Mouse (Mus musculus) limb, embryonic 12.5 days (tissue): Measurements from ENCODE around the gene Tango2. TPM values are rescaled to one million over a fixed set of nuclear protein-coding genes. Genes with fewer than 3 reads are reported as not detected.
A peak's percentile ranks its signal among the peaks of the same experiment; 100 is the strongest.

Experiments
- ATAC-seq: fragments of 200-750 bp; cut with Nextera tagmentation; 2 replicates; pipeline ENCODE4 v1.8.0; 2017; ENCODE audit warnings: low read depth, moderate TSS enrichment; ENCODE audit not compliant: insufficient number of reproducible peaks, insufficient read depth, low FRiP score, low TSS enrichment
- H3K27ac ChIP-seq: fragments of 300-500 bp; sonication (generic); 2 replicates; pipeline ENCODE4 v1.5.1; 2016; ENCODE audit warnings: mild to moderate bottlenecking, moderate library complexity
- H3K27me3 ChIP-seq: fragments of 300-500 bp; sonication (generic); 2 replicates; pipeline ENCODE4 v1.6.1; 2016; ENCODE audit warnings: mild to moderate bottlenecking, moderate library complexity
- H3K36me3 ChIP-seq: fragments of 300-500 bp; sonication (generic); 2 replicates; pipeline ENCODE4 v1.6.1; 2016; ENCODE audit warnings: mild to moderate bottlenecking, moderate library complexity
- H3K4me1 ChIP-seq: fragments of 300-500 bp; sonication (generic); replicated peaks from 2 replicates; pipeline ENCODE4 v1.6.1; 2016
- H3K4me2 ChIP-seq: fragments of 300-500 bp; sonication (generic); 2 replicates; pipeline ENCODE4 v1.6.1; 2016; ENCODE audit warnings: mild to moderate bottlenecking, moderate library complexity
- H3K4me3 ChIP-seq: fragments of 300-500 bp; sonication (generic); replicated peaks from 2 replicates; pipeline ENCODE4 v1.5.1; 2016; ENCODE audit warnings: mild to moderate bottlenecking
- H3K9ac ChIP-seq: fragments of 300-500 bp; sonication (generic); replicated peaks from 2 replicates; pipeline ENCODE4 v1.6.1; 2016; ENCODE audit warnings: mild to moderate bottlenecking, moderate library complexity
- H3K9me3 ChIP-seq: fragments of 300-500 bp; sonication (generic); 2 replicates; pipeline ENCODE4 v1.6.1; 2016; ENCODE audit warnings: mild to moderate bottlenecking, moderate library complexity
- WGBS: fragments of 180-500 bp; shearing (Covaris S2); methylation state at CpG from one replicate; pipeline ENCODE4 v1.1.7; 2016; 5-methylcytosine and 5-hydroxymethylcytosine counted together
- polyA plus RNA-seq: library from polyadenylated mRNA; unstranded; fragments of >200 nt; fragmentation: Nextera tagmentation; extraction: Ambion mirVana; gene quantifications from 2 replicates; pipeline ENCODE4 v1.2.1, GENCODE M21; 2016

Tango2 gene
- polyA plus RNA-seq, 1 experiment from 2014 or later = 21.8 TPM

DNA sequence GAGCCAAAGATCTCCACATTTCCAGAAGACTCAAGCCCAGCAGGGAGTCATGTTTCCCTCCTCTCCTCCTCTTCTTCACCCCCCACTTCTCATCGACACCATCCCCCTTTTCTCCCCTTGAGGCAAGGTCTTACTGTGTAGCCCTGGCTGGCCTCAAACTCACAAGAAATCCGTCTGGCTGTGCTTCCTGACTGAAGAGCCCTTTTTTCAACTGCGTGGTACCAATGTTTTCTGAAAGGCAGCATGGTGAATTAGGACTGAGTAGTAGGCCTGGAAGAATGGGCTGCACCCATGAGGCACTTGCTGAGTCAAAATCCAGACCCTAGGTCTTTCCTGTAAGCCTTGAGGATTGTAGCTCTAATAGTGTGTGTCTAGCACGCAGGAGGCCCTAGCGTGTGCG is 42.5 kb upstream of the Tango2 start:
- H3K4me3 ChIP-seq = no peak overlapping the region
- no peak overlapping the region for H3K9ac ChIP-seq
- H3K27ac ChIP-seq = no peak overlapping the region
- H3K36me3 ChIP-seq = no peaks in the 10 kb centered on the region
- H3K4me1 ChIP-seq = peaks cover 45% of the 10 kb centered on the region
- ATAC-seq = no peak
- H3K9me3 ChIP-seq = no peaks in the 10 kb centered on the region
- 68% methylated on average over 6 of the region's 6 CpGs for WGBS
- H3K4me2 ChIP-seq = no peak overlapping the region
- no peaks in the 10 kb centered on the region for H3K27me3 ChIP-seq

DNA sequence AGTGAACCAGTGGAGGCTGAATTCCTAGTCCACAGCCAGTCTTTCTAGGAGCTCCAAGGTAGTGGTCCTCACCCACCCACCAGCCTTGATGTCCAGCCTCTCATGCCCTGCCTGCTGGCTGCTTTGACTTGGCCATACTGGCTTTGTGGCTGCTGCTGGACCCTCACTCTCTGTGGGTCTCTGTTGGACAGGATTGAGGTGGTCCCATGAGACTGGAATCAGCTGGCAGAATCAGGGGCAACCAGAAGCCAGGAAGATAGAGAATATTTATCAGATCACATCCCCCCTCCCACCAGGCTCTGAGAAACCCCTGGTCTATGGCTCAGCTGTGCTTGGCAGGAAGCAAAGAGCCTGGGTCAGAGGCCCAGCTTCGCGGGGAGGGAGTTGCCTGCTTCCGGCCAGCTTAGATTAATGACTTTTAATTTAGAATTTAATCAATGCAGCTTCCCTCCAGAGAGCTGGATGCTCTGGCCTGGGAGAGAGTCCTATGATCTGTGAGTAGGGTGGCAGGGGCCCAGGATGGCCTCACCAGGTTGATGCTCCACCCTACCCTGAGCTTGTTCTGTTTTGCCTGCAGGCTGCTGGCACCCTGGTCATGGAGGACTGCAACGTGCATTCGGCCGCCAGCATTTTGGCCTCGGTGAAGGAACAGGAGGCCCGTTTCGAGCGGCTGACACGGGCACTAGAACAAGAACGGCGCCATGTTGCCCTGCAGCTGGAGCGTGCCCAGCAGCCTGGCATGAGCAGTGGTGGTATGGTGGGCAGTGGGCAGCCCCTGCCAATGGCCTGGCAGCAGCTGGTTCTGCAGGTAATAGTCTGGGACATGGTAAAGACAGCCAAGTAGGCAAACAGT is 40.9 kb upstream of the Tango2 start:
- Histone ChIP-seq H3K9ac (no peak overlapping the region), H3K4me1 (peaks cover 35% of the 10 kb centered on the region), H3K4me3 (no peak overlapping the region), H3K36me3 (no peaks in the 10 kb centered on the region), H3K27me3 (no peaks in the 10 kb centered on the region), H3K4me2 (no peak overlapping the region), H3K9me3 (no peaks in the 10 kb centered on the region), H3K27ac (no peak overlapping the region; the same call in 1 of the 2 replicates)
- 77% methylated on average over 14 of the region's 14 CpGs for WGBS
- ATAC-seq = no peak

DNA sequence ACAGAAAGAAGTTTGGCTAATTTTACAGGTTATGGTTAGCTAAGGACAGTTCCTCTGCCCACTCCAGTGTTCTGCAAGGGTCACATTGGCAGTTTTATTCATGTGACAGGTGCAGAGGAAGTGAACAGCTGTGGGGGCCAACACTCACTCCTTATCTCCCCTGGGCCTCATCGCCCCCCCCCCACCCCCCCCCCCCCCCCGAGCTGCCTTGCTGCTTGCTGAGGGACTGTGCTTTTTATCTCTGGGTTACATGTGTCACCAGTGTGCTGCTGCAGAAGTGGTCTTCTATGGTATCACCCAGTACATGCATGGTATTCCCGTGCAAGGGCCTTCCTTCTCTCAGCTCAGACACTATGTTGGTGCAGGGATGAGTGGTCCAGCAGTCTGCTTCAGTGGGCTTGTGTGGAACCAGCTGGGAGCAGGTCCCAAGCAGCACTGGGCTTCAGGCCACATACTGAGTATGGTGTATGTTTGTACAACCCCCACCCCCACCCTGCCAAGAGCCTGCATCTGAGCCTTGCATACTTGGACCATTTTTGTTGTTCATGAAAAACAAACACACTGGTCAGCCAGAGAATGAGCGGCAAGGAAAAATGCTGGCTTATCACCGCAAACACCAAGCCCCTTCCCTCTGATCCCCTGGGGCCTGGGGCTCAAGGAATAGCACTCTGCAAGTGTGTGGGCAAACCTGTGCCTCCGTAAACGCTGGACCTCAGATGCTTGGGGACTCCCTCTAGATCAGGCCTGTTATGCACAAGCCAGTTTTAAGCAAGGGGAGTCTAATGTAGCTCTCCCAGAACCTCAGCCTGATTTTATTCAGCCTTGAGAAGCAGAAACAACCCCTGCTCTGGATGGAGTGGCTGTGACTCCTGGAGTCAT is 40.0 kb upstream of the Tango2 start:
- Histone ChIP-seq H3K4me1 (peaks cover 31% of the 10 kb centered on the region), H3K27me3 (no peaks in the 10 kb centered on the region), H3K36me3 (no peaks in the 10 kb centered on the region), H3K4me2 (no peak overlapping the region), H3K27ac (peak overlapping the region; percentile 5; the same call in 1 of the 2 replicates), H3K9ac (no peak overlapping the region), H3K9me3 (no peaks in the 10 kb centered on the region), H3K4me3 (no peak overlapping the region)
- 59% methylated on average over 5 of the region's 7 CpGs for WGBS
- no peak for ATAC-seq

DNA sequence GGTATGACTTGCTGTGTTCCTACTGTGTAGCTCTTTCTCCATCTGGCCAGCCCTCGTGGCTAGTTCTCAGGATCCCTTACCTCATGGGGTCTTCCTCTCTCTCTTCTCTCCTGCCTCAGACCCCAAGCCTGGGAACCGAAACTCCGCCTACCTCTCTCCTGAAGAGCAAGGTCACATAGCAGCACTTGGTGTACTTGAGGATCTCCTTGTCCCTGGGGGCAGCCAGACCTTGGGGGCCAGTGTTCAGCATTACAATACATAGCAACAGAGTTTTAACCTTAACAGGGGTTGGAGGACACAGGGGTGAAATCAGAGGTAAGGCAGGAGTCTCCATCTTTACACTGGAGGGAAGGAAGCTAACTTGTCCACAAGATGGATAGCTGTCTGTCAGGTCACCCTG is 39.1 kb upstream of the Tango2 start:
- Histone ChIP-seq H3K9me3 (no peaks in the 10 kb centered on the region), H3K4me1 (peaks cover 34% of the 10 kb centered on the region), H3K9ac (no peak overlapping the region), H3K4me2 (no peak overlapping the region), H3K36me3 (no peaks in the 10 kb centered on the region), H3K4me3 (no peak overlapping the region), H3K27me3 (no peaks in the 10 kb centered on the region), H3K27ac (no peak overlapping the region)
- WGBS = 66% methylated on average over 3 of the region's 3 CpGs
- ATAC-seq = no peak

DNA sequence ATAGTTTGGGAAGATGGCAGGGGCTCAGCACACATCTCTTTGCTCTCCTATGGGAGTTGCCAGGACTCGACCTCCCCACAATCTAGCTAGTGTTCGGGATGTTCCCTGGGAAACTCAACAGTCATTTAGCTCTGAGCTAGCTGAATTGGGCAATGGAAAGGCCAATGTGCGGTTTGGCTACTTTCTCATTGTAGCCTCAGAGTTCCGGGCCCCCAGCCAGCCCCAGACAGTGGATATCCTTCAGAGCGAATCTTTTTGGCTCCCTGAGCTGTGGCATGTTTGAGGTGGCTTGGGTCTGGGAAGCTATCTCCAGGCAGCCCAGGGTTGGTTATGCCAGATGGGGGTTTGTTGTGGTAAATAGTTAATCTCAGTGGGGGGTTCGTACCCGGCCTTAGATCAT is 38.5 kb upstream of the Tango2 start:
- Histone ChIP-seq H3K9ac (no peak overlapping the region), H3K36me3 (no peaks in the 10 kb centered on the region), H3K4me2 (no peak overlapping the region), H3K9me3 (no peaks in the 10 kb centered on the region), H3K27ac (no peak overlapping the region), H3K4me3 (no peak overlapping the region), H3K4me1 (peaks cover 38% of the 10 kb centered on the region), H3K27me3 (no peaks in the 10 kb centered on the region)
- WGBS = 79% methylated on average over 7 of the region's 7 CpGs
- ATAC-seq = no peak

DNA sequence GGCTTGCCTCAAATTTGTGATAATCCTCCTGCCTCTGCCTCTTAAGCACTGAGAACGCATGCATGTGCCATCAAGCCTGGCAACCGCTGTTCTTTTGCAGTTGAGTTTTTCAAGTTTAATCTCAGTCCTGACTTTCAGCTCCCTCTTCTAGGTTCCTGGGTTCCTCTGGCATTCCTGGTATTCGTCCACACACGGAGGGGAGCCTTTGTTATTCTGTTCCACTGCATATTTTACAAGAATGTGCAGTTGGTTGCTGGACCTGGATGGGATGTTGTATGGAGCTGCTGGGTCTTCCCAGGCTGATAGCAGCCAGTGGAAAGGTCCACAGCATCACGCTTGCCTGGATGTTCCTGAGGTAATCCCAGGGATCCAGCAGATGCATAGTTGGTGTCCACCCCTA is 37.5 kb upstream of the Tango2 start:
- no peak overlapping the region for H3K4me3 ChIP-seq
- ATAC-seq = no peak
- H3K4me1 ChIP-seq = peaks cover 49% of the 10 kb centered on the region
- H3K36me3 ChIP-seq = no peaks in the 10 kb centered on the region
- H3K9me3 ChIP-seq = no peaks in the 10 kb centered on the region
- 79% methylated on average over 5 of the region's 5 CpGs for WGBS
- no peak overlapping the region for H3K9ac ChIP-seq
- no peak overlapping the region for H3K4me2 ChIP-seq
- H3K27me3 ChIP-seq = no peaks in the 10 kb centered on the region
- no peak overlapping the region for H3K27ac ChIP-seq

DNA sequence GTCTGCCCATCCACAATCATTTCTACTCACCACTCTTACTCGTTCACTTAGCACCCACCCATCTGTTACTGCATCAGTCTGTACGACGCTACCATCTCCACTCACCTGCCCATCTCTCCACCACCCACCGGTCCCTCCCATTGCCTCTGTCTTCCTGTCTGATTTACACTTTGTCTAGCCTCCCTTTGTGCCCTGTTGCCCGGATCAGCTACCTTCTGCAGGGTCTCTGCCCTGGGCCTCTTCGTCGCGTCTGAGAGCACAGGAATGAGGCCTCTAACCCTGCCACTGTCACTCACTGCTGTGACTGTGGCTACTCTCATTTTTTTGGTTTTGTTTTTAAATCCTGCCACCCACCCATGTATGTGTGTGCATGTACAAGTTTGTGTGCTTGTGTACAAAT is 36.8 kb upstream of the Tango2 start:
- Histone ChIP-seq H3K4me1 (peaks cover 55% of the 10 kb centered on the region), H3K27me3 (no peaks in the 10 kb centered on the region), H3K27ac (no peak overlapping the region), H3K4me3 (no peak overlapping the region), H3K36me3 (no peaks in the 10 kb centered on the region), H3K9me3 (no peaks in the 10 kb centered on the region), H3K9ac (no peak overlapping the region), H3K4me2 (no peak overlapping the region)
- WGBS = 79% methylated on average over 8 of the region's 8 CpGs
- no peak for ATAC-seq

DNA sequence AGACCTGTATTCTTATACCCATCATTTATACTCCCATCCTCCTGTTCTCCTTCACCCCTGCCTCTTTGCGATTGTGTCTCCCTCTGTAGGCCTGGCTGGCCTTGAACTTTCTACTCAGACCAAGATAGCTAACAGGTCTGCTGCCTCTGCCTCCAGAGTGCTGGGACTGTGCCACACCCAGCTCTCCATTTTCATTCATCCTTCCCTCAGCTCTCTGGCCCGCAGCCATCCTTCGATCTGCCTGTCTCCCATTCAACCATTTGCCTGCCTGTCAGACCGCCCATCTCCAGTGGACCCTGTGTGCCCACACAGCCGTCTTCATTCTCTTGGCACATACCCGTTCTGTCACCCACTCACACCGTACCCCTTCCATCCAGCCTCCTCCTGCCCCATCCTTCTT is 36.3 kb upstream of the Tango2 start:
- no peak for ATAC-seq
- Histone ChIP-seq H3K27ac (no peak overlapping the region), H3K27me3 (no peaks in the 10 kb centered on the region), H3K4me3 (no peak overlapping the region), H3K9ac (no peak overlapping the region), H3K9me3 (no peaks in the 10 kb centered on the region), H3K4me2 (no peak overlapping the region), H3K4me1 (peaks cover 54% of the 10 kb centered on the region), H3K36me3 (no peaks in the 10 kb centered on the region)
- 82% methylated on average over 7 of the region's 7 CpGs for WGBS

DNA sequence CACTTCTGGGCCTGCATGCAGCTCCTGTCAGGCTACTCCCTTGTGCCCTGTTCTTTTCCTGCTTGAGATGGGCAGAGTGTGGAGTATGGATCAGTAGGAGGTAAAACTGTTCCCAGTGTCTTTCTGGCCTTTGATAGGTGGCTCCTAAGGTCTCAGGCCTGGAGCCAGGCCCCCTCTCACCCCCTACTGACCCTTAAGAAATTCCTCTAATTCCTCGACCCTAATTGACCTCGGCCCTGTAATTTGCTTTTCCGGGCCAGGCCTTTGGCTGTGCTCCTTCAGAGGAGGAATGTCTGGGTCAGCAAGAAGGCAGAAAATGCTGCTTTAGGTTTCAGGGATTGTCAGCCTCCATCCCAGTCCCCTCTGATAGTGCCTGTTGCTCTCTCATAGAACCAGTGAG is 35.9 kb upstream of the Tango2 start:
- no peaks in the 10 kb centered on the region for H3K27me3 ChIP-seq
- H3K4me1 ChIP-seq = peaks cover 50% of the 10 kb centered on the region
- WGBS = 3% methylated on average over 3 of the region's 3 CpGs
- H3K9me3 ChIP-seq = no peaks in the 10 kb centered on the region
- H3K9ac ChIP-seq = no peak overlapping the region
- no peak overlapping the region for H3K4me3 ChIP-seq
- 0 out of 2 replicates have a peak overlapping the region, but pooled peaks have one; percentile 17 for H3K27ac ChIP-seq
- H3K4me2 ChIP-seq = no peak overlapping the region
- ATAC-seq = no peak
- H3K36me3 ChIP-seq = no peaks in the 10 kb centered on the region

DNA sequence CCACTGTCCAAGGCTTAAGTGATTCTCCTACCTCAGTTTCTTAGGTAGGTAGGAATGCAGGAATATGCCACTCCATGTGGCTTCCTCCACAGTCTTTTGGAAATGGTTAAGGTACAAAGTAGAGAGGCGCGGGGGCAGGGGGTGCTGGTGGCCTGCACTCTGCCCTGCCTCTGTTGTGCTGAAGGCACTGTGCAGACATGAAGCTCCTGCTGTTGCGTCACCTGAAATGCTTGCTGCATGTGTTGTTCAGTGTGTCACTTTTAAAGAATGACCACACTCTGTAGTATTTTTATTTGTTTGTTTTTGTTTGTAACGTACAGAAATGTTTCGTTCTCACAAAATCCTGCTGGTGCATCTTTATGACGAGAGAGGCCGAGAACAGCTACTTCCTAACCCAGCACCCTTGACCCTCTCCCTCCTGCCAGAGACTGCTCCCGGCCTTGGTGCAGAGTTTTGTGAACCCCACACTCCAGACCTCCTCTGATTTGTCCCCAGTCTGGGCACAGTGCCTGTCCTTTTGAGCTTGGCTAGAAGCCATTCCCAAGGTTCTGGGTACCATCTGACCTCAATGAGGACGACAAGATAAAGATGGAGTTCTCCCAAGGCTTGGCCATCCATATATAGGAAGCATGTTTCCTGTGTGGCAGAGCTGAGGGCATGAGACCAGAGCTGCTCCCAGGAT is 35.3 kb upstream of the Tango2 start:
- 78% methylated on average over 9 of the region's 9 CpGs for WGBS
- H3K27me3 ChIP-seq = no peaks in the 10 kb centered on the region
- H3K36me3 ChIP-seq = no peaks in the 10 kb centered on the region
- H3K4me3 ChIP-seq = no peak overlapping the region
- H3K4me1 ChIP-seq = peaks cover 44% of the 10 kb centered on the region
- no peaks in the 10 kb centered on the region for H3K9me3 ChIP-seq
- no peak overlapping the region for H3K9ac ChIP-seq
- ATAC-seq = no peak
- H3K4me2 ChIP-seq = no peak overlapping the region
- 0 out of 2 replicates have a peak overlapping the region, but pooled peaks have one; percentile 17 for H3K27ac ChIP-seq
